Mouse (Mus musculus) CH12.LX (cell line): Measurements from ENCODE around the gene Ube2o. TPM values are rescaled to one million over a fixed set of nuclear protein-coding genes. Genes with fewer than 3 reads are reported as not detected.

ENCODE experiments used
- DNase-seq: peaks from one replicate; pipeline ENCODE4 v3.0.0-alpha.2; 2013; ENCODE audit errors: extremely low read depth
- H3K27ac ChIP-seq: 2 replicates; pipeline ENCODE4 v1.5.1; 2012; ENCODE audit warnings: low read depth, mild to moderate bottlenecking, control low read depth, moderate library complexity; ENCODE audit not compliant: insufficient read depth
- H3K27me3 ChIP-seq: replicated peaks from 2 replicates; pipeline ENCODE3; 2012; ENCODE audit warnings: inconsistent platforms
- H3K36me3 ChIP-seq, 2 experiments: replicated peaks in 1 of 2; 2 replicates each; pipeline versions ENCODE3 to v1.6.1; 2012; ENCODE audit warnings: inconsistent platforms in 1 of 2, low read length in 1 of 2, mild to moderate bottlenecking in 1 of 2, mixed read lengths in 1 of 2, moderate library complexity in 1 of 2; ENCODE audit not compliant: control insufficient read depth in 1 of 2, insufficient read depth in 1 of 2
- H3K4me1 ChIP-seq, 2 experiments: 2 replicates each; pipeline ENCODE4 v1.6.1; 2012; ENCODE audit warnings: inconsistent platforms in 1 of 2, moderate library complexity in 1 of 2; ENCODE audit not compliant: insufficient read depth in 2 of 2, control insufficient read depth in 1 of 2
- H3K4me2 ChIP-seq: 2 replicates; pipeline ENCODE4 v1.6.1; 2012; ENCODE audit warnings: low read depth, mild to moderate bottlenecking, control low read depth; ENCODE audit not compliant: poor library complexity, insufficient read depth, severe bottlenecking
- H3K4me3 ChIP-seq, 3 experiments: fragments of 150-350 bp in 1 of 3; sonication (generic) in 1 of 3; replicated peaks in 1 of 3; 2 replicates each; pipeline versions ENCODE3 to v1.5.1; 2011 to 2012; ENCODE audit warnings: low read depth in 2 of 3, low read length in 2 of 3, mild to moderate bottlenecking in 2 of 3, moderate library complexity in 2 of 3, control low read depth in 1 of 3, improper control_type of control experiment in 1 of 3, inconsistent platforms in 1 of 3, mixed read lengths in 1 of 3; ENCODE audit not compliant: poor library complexity in 1 of 3
- H3K79me2 ChIP-seq: replicated peaks from 2 replicates; pipeline ENCODE4 v1.6.1; 2012; ENCODE audit warnings: mild to moderate bottlenecking, moderate library complexity; ENCODE audit not compliant: control insufficient read depth, poor library complexity, insufficient read depth, severe bottlenecking; ENCODE audit errors: extremely low read depth
- H3K9ac ChIP-seq: 2 replicates; pipeline ENCODE4 v1.6.1; 2012; ENCODE audit warnings: low read depth, mild to moderate bottlenecking, control low read depth, moderate library complexity; ENCODE audit not compliant: insufficient read depth
- H3K9me3 ChIP-seq: replicated peaks from 2 replicates; pipeline ENCODE3; 2012; ENCODE audit warnings: low read length, inconsistent platforms, mixed read lengths
- CHD2 ChIP-seq: IDR thresholded peaks from 2 replicates; pipeline ENCODE4 v1.6.1; 2011; ENCODE audit warnings: low read length, improper control_type of control experiment
- CTCF ChIP-seq, 2 experiments: IDR thresholded peaks in 1 of 2; conservative IDR thresholded peaks in 1 of 2; 2 replicates each; pipeline ENCODE4 v1.5.1; 2011 to 2012; ENCODE audit warnings: low read depth in 2 of 2, low read length in 2 of 2, improper control_type of control experiment in 1 of 2, inconsistent platforms in 1 of 2, mild to moderate bottlenecking in 1 of 2, moderate library complexity in 1 of 2
- GABPA ChIP-seq: IDR thresholded peaks from 2 replicates; pipeline ENCODE4 v1.6.1; 2012; ENCODE audit warnings: low read depth, low read length, improper control_type of control experiment, inconsistent platforms; ENCODE audit not compliant: insufficient replicate concordance
- HCFC1 ChIP-seq: IDR thresholded peaks from 2 replicates; pipeline ENCODE4 v1.6.1; 2012; ENCODE audit warnings: low read depth, mild to moderate bottlenecking, inconsistent platforms, low read length, improper control_type of control experiment
- JUN ChIP-seq: IDR thresholded peaks from 2 replicates; pipeline ENCODE4 v1.6.1; 2011; ENCODE audit warnings: low read depth, mild to moderate bottlenecking, low read length, improper control_type of control experiment, moderate library complexity; ENCODE audit not compliant: insufficient read depth
- JUND ChIP-seq: conservative IDR thresholded peaks from 2 replicates; pipeline ENCODE4 v1.6.1; 2011; ENCODE audit warnings: low read depth, low read length, improper control_type of control experiment
- KAT2A ChIP-seq: IDR thresholded peaks from 2 replicates; pipeline ENCODE4 v1.6.1; 2012; ENCODE audit warnings: low read length, improper control_type of control experiment, inconsistent platforms; ENCODE audit not compliant: insufficient replicate concordance
- MAFK ChIP-seq: IDR thresholded peaks from 2 replicates; pipeline ENCODE4 v1.6.1; 2011; ENCODE audit warnings: low read length, improper control_type of control experiment; ENCODE audit not compliant: insufficient replicate concordance
- MAX ChIP-seq: IDR thresholded peaks from 2 replicates; pipeline ENCODE4 v1.6.1; 2011; ENCODE audit warnings: low read length, improper control_type of control experiment
- MAZ ChIP-seq: IDR thresholded peaks from 2 replicates; pipeline ENCODE4 v1.6.1; 2012; ENCODE audit warnings: low read depth, mild to moderate bottlenecking, inconsistent platforms, low read length, improper control_type of control experiment, moderate library complexity
- MEF2A ChIP-seq: IDR thresholded peaks from 2 replicates; pipeline ENCODE4 v1.6.1; 2014; ENCODE audit warnings: low read depth, mild to moderate bottlenecking, inconsistent platforms, low read length, improper control_type of control experiment, borderline replicate concordance
- MXI1 ChIP-seq: IDR thresholded peaks from 2 replicates; pipeline ENCODE4 v1.6.1; 2011; ENCODE audit warnings: mild to moderate bottlenecking, low read depth, low read length, improper control_type of control experiment
- MYC ChIP-seq: IDR thresholded peaks from 2 replicates; pipeline ENCODE4 v1.6.1; 2011; ENCODE audit warnings: low read depth, mild to moderate bottlenecking, improper control_type of control experiment, low read length
- NELFE ChIP-seq: IDR thresholded peaks from 2 replicates; pipeline ENCODE4 v1.6.1; 2011; ENCODE audit warnings: low read depth, low read length, improper control_type of control experiment
- NRF1 ChIP-seq: IDR thresholded peaks from 2 replicates; pipeline ENCODE4 v1.6.1; 2014; ENCODE audit warnings: low read depth, mild to moderate bottlenecking, inconsistent platforms, low read length, improper control_type of control experiment, moderate library complexity
- POLR2A ChIP-seq: IDR thresholded peaks from 2 replicates; pipeline ENCODE4 v1.6.1; 2011; ENCODE audit warnings: low read depth, mild to moderate bottlenecking, improper control_type of control experiment, low read length
- RAD21 ChIP-seq: IDR thresholded peaks from 2 replicates; pipeline ENCODE4 v1.6.1; 2011; ENCODE audit warnings: low read depth, mild to moderate bottlenecking, low read length, improper control_type of control experiment, moderate library complexity
- RCOR1 ChIP-seq: conservative IDR thresholded peaks from 2 replicates; pipeline ENCODE4 v1.6.1; 2012; ENCODE audit warnings: low read depth, mild to moderate bottlenecking, inconsistent platforms, low read length, improper control_type of control experiment
- SMC3 ChIP-seq: IDR thresholded peaks from 2 replicates; pipeline ENCODE4 v1.6.1; 2011; ENCODE audit warnings: low read depth, low read length, improper control_type of control experiment
- TBP ChIP-seq: conservative IDR thresholded peaks from 2 replicates; pipeline ENCODE4 v1.6.1; 2011; ENCODE audit warnings: low read depth, low read length, improper control_type of control experiment
- TCF12 ChIP-seq: IDR thresholded peaks from 2 replicates; pipeline ENCODE4 v1.6.1; 2014; ENCODE audit warnings: low read depth, mild to moderate bottlenecking, inconsistent platforms, low read length, improper control_type of control experiment
- USF1 ChIP-seq: IDR thresholded peaks from 2 replicates; pipeline ENCODE4 v1.6.1; 2014; ENCODE audit warnings: low read depth, mild to moderate bottlenecking, inconsistent platforms, low read length, improper control_type of control experiment
- USF2 ChIP-seq: conservative IDR thresholded peaks from 2 replicates; pipeline ENCODE4 v1.6.1; 2011; ENCODE audit warnings: low read depth, low read length, improper control_type of control experiment
- ZMIZ1 ChIP-seq: IDR thresholded peaks from 2 replicates; pipeline ENCODE4 v1.6.1; 2012; ENCODE audit warnings: low read depth, mild to moderate bottlenecking, inconsistent platforms, low read length, improper control_type of control experiment
- ZNF384 ChIP-seq: IDR thresholded peaks from 2 replicates; pipeline ENCODE4 v1.6.1; 2012; ENCODE audit warnings: low read depth, low read length, improper control_type of control experiment, inconsistent platforms
- dilution Hi-C: fragments of 300-500 bp; cut with MboI; formaldehyde crosslinking; loops from 2 replicates; pipeline ENCODE4 v1.14.3; 2020; ENCODE audit warnings: low sequenced_read_pairs; ENCODE audit not compliant: extremely low pct_unique_long_range_greater_than_20kb, extremely low pct_ligation_motif_present
- in situ Hi-C: fragments of 300-500 bp; cut with MboI; formaldehyde crosslinking; loops from 3 replicates; pipeline ENCODE4 v1.14.3; 2019; ENCODE audit warnings: low sequenced_read_pairs, low pct_ligation_motif_present, low pct_unique_long_range_greater_than_20kb, mixed read lengths
- polyA plus RNA-seq: library from polyadenylated mRNA; unstranded; fragments of >175 nt; gene quantifications from 2 replicates; pipeline ENCODE4 v1.2.1, GENCODE M21; 2012; ENCODE audit warnings: low read depth; ENCODE audit not compliant: insufficient read length
- total RNA-seq, 2 experiments: library from RNA; depleted of rRNA; stranded (reverse); fragments of 300-350 nt in 1 of 2; fragments of >200 nt in 1 of 2; gene quantifications; 2 replicates each; pipeline ENCODE4 v1.2.3; 2012 to 2014

Gene Ube2o
- total and polyA plus RNA-seq, 3 experiments: 12.7 to 61.7 (median 42.8) TPM

DNA sequence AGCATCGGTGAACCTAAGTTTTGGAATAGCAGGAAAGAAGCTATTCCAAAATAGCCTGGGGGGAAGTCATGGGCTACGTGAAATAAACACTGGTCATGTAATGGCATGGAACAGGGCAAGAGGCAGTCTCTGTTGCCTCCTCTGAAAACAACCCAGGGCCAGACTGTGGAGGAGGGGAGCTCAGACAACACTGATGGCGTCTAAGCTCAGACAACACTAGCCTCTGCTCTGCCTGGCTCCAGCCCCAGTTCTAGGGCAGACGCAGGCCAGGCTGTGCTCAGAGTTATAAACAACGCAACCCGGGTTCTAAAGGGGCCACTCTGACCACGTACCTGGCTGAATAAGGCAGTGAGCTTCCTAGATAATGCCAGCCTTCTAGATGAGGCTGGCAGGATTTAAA lies 30.5 kb downstream of the Ube2o start:
- no peak overlapping the region for H3K9ac ChIP-seq
- H3K79me2 ChIP-seq: no peaks in the 10 kb centered on the region
- dilution Hi-C loops (no loop called here), in situ Hi-C loops (no loop called here)
- H3K9me3 ChIP-seq: peaks cover 4% of the 10 kb centered on the region
- H3K27ac ChIP-seq: no peak overlapping the region
- peaks cover 28 to 69% of the 10 kb centered on the region in 2 experiments for H3K36me3 ChIP-seq
- no peak overlapping the region for H3K4me3 ChIP-seq
- H3K4me1 ChIP-seq: peaks cover 3 to 32% of the 10 kb centered on the region in 2 experiments; a peak in 2 of 4 replicates
- no peak for DNase-seq
- H3K27me3 ChIP-seq: no peaks in the 10 kb centered on the region
- TF ChIP-seq TCF12 (no peak), CTCF (conservative IDR thresholded peaks at IDR 0.05 in 1 of 2, IDR thresholded peaks at IDR 0.05 in 1 of 2; ENCODE audit: low read depth in 2 of 2, low read length in 2 of 2) (no peak), MEF2A (no peak), JUN (no peak), RAD21 (no peak), MAX (no peak), MYC (no peak), KAT2A (no peak), USF1 (no peak), NELFE (no peak), GABPA (no peak), HCFC1 (no peak), MAFK (no peak), MAZ (no peak), ZMIZ1 (no peak), CHD2 (no peak)
- no peak overlapping the region for H3K4me2 ChIP-seq

DNA sequence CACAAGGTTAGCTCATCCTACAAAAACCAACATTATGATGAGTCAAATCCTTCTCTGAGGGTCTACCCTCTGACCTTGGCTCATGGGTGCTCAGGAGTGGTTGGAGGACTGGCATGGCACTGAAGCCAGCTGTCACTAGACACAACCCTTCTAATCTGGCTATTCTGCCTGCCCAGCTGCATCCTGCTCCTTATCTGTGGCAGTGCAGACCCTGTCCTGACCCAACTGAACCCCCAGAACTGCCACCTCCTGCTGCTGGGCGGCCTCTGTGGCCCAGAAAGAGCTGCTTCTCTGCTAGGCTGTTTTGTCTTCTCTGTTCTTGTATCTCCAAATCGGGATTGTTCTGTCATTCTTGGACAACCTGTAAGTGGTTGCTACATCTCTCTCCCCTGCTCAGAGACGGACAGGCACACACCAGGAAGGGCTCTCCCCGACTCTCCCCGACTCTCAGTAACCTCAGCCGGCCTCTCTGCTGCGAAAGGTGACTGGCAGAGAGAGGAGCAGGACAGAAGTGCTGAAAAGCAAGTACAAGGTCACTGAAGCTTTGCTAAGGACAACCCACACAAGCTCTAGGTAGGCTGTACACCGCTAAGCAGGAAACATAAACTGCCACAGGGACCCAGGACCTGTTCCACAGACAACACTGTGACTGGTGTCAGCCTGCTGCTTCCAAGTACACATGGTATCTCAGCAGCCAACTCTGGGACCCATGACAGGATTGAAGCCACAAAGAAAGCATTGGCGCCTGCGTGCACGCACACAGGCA lies 31.8 kb downstream of the Ube2o start:
- DNase-seq: no peak
- H3K27ac ChIP-seq: no peak overlapping the region
- peaks cover 41 to 82% of the 10 kb centered on the region in 2 experiments for H3K36me3 ChIP-seq
- H3K4me2 ChIP-seq: no peak overlapping the region
- dilution Hi-C loops: no loop called here
- in situ Hi-C loops: no loop called here
- no peak overlapping the region for H3K4me3 ChIP-seq
- no peaks in the 10 kb centered on the region for H3K27me3 ChIP-seq
- TF ChIP-seq POLR2A (no peak), TBP (no peak), ZNF384 (no peak), NRF1 (no peak), RAD21 (no peak), MXI1 (no peak), SMC3 (no peak), USF2 (no peak), RCOR1 (no peak), JUND (no peak), NELFE (no peak)
- H3K4me1 ChIP-seq: peaks cover 3 to 19% of the 10 kb centered on the region in 2 experiments; a peak in 2 of 4 replicates
- H3K9ac ChIP-seq: no peak overlapping the region
- H3K9me3 ChIP-seq: peaks cover 4% of the 10 kb centered on the region
- no peaks in the 10 kb centered on the region for H3K79me2 ChIP-seq
